Mouse (Mus musculus) colon, adult 2 months (tissue): ENCODE measurements around the gene 4932411N23Rik. TPM values are rescaled to one million over a fixed set of nuclear protein-coding genes. Genes with fewer than 3 reads are reported as not detected.

Experiments
- polyA plus RNA-seq: library from polyadenylated mRNA; depleted of rRNA; stranded (reverse); fragments of >200 nt; gene quantifications from 2 replicates; pipeline ENCODE4 v1.2.3, GENCODE M21; 2012; rRNA removed

Gene 4932411N23Rik
- polyA plus RNA-seq: not detected in 2 replicates

GRCm38 (mm10) chrX:126815768-126816167 is at the start of gene 4932411N23Rik:
Gene 4932411N23Rik, minus strand, starts transcription at chrX:126815868.

Other genes with a start within 250 kb of the 4932411N23Rik start
- gene Gm382, start 224.1 kb upstream of the 4932411N23Rik start, polyA plus RNA-seq: not detected in 2 replicates